Mouse (Mus musculus): ENCODE data around the gene Opn3. TPM values are rescaled to one million over a fixed set of nuclear protein-coding genes. Genes with fewer than 3 reads are reported as not detected.

The Opn3 gene
- 1.0 to 4.3 TPM (median 2.1 TPM) in 4 replicates for total RNA-seq (2023; ENCODE audit: inconsistent age)

DNA sequence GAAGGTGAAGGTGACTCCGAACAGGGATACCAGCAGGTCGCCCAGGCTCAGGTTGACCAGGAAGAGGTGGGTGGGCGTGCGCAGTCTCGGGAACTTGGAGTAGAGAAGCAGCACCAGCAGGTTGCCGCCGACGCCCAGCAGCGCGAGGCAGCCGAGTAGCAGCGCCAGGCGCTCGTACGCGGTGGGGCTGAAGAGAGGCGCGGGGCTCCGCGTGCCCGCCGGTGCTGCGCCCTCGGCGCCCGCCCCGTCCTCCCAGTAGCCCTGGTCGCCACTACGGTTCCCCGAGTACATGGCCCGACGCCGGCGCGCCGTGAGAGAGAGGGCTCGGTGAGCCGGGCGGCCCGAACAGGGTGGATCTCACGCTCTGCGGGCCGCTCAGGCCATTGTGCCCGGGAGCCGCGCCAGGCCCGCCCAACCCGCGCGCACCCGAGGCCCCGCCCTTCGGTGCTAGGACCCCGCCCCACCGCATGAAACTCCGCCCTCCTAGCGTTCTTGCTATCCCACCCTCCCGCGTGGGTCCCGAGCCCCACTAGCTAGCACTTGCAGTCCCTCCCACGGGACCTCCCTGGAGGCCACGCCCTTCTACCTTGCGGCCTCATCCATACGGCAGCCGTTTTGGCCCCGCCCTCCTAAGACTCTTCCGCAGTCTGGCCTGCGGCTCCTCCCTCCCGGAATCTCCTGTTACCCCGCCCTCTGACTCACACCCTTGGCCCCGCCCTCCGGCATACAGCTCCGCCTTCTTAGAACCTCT lies at the start of gene Opn3, which contains the start of gene Chml:
Gene Opn3 (minus strand): TSS at position 531 of the 751 bp plus-strand sequence.
Gene Chml (minus strand): TSS at position 656 of the 751 bp plus-strand sequence.

GRCm38 (mm10) chr1:175698293-175698692 lies 5.7 kb upstream of the Opn3 start, which contains the start of gene Wdr64:
Gene Wdr64, plus strand, starts transcription at chr1:175698593.

GRCm38 (mm10) chr1:175625257-175625879 lies 67.2 kb downstream of the Opn3 start, which contains the start of gene Fh1:
Gene Fh1, minus strand, starts transcription at chr1:175625635.

DNA sequence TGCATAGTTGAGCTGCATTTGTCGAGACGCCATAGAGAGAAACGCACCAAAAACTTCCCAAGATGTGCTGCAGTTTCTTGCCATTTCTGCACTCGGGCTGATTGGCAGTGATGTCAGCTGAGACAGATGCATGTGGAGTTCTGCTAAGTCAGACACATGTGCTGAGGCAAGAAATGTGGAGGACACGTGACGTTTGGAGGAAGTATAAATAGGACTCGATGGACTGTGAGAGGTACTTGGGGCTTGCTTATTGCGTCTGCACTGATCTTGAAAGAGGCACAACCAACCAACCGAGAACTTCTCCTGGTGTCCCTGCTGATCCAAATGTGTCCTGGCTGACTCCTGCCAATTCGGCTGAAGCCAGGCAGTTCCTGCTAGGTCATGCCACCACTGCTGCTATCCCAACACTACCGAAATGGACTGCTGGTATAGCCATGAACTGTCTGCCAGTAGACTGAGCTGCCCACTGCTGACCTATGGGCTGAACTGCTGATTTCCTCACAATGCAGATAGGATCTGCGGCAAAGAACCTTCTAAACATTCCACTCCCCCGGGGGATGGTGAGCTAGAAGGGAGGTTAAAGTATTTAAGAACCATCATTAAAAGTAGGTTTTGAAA lies 72.7 kb downstream of the Opn3 start, which contains the start of gene Kmo:
Gene Kmo (plus strand): TSS at position 568 of the 618 bp plus-strand sequence.

Other genes with a start within 250 kb of the Opn3 start
- 0.33 TPM in 1 of 4 replicates, not detected in the others for gene Rgs7, start 200.3 kb downstream of the Opn3 start, total RNA-seq (2023; ENCODE audit: inconsistent age)
- gene Kmo, start 72.4 kb downstream of the Opn3 start, total RNA-seq (2023; ENCODE audit: inconsistent age): 113 to 124 TPM (median 120 TPM) in 4 replicates
- 45.6 to 72.4 TPM (median 49.2 TPM) in 4 replicates for gene Fh1, start 67.1 kb downstream of the Opn3 start, total RNA-seq (2023; ENCODE audit: inconsistent age)
- 5.8 to 10.0 TPM (median 7.7 TPM) in 4 replicates for gene Chml, start 125 bp upstream of the Opn3 start, total RNA-seq (2023; ENCODE audit: inconsistent age)
- gene Wdr64, start 5.8 kb upstream of the Opn3 start, total RNA-seq (2023; ENCODE audit: inconsistent age): not detected in 4 replicates
- gene Exo1, start 187.8 kb upstream of the Opn3 start, total RNA-seq (2023; ENCODE audit: inconsistent age): 4.4 to 7.0 TPM (median 4.5 TPM) in 4 replicates
- gene Gm38100, start 227.6 kb upstream of the Opn3 start, total RNA-seq (2023; ENCODE audit: inconsistent age): not detected in 4 replicates